Mouse (Mus musculus) large intestine, adult 2 months (tissue): Measurements from ENCODE around the gene Sft2d2. TPM values are rescaled to one million over a fixed set of nuclear protein-coding genes. Genes with fewer than 3 reads are reported as not detected.

Experiments used
- DNase-seq: peaks from one replicate; pipeline ENCODE4 v3.0.0-alpha.2; 2012; ENCODE audit warnings: low read depth, low spot score
- WGBS: fragments of 180-500 bp; shearing (Covaris S2); methylation state at CpG from one replicate; pipeline ENCODE4 v1.1.7; 2018; 5-methylcytosine and 5-hydroxymethylcytosine counted together
- polyA plus RNA-seq: library from polyadenylated mRNA; depleted of rRNA; stranded (reverse); fragments of >200 nt; gene quantifications from 2 replicates; pipeline ENCODE4 v1.2.3, GENCODE M21; 2012; rRNA removed

Gene Sft2d2
- polyA plus RNA-seq, 1 experiment = 60.7 TPM

GRCm38 (mm10) chr1:165151216-165151615 lies 43.0 kb downstream of the Sft2d2 start:
- DNase-seq = no peak
- WGBS = 19% methylated on average over 8 of the region's 8 CpGs

GRCm38 (mm10) chr1:165142343-165142916 lies 51.8 kb downstream of the Sft2d2 start:
- DNase-seq = no peak

GRCm38 (mm10) chr1:165140227-165140626 lies 54.0 kb downstream of the Sft2d2 start:
- WGBS = 76% methylated on average over 3 of the region's 3 CpGs
- no peak for DNase-seq

More at GRCm38 (mm10) chr1:165142343-165142916, 51.8 kb downstream of the Sft2d2 start:
- 58% methylated on average over 12 of the region's 12 CpGs for whole genome bisulfite sequencing

GRCm38 (mm10) chr1:165133858-165134257 lies 60.4 kb downstream of the Sft2d2 start:
- WGBS = 54% methylated on average over 2 of the region's 2 CpGs
- no peak for DNase-seq

DNA sequence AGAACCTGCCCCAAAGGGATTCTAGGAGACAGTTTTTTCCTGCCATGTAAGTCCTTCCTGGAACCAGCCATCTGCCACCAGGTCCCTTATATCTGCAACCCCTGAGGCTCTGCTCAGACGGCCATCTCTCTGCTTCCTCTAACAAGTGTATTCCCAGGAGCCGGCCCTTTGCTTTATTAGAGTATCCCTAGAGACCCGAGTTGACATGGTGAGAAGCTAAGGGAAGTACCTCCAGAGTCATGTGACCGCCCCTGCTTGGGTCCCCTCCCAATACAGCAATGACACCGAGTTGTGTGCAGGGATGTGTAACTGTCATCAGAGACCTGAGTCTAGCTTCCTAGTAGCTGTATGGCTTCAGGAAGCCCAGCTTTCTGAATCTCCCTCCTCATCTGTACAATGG lies 61.0 kb downstream of the Sft2d2 start:
- WGBS = 68% methylated on average over 5 of the region's 5 CpGs
- DNase-seq = no peak

GRCm38 (mm10) chr1:165132187-165132877 lies 61.9 kb downstream of the Sft2d2 start:
- WGBS = 64% methylated on average over 14 of the region's 14 CpGs
- peak; percentile 42 for DNase-seq

GRCm38 (mm10) chr1:165129573-165129972 lies 64.7 kb downstream of the Sft2d2 start:
- WGBS = 73% methylated on average over 5 of the region's 5 CpGs
- no peak for DNase-seq

Other genes starting within 250 kb of the Sft2d2 start
- 0.16 TPM in 1 of 2 replicates, not detected in the other for gene Tbx19, start 33.7 kb downstream of the Sft2d2 start, polyA plus RNA-seq
- 12.0 and 18.9 TPM in 2 replicates for gene Tiprl, start 42.6 kb upstream of the Sft2d2 start, polyA plus RNA-seq
- gene Gpr161, start 101.4 kb upstream of the Sft2d2 start, polyA plus RNA-seq = 1.2 and 2.6 TPM in 2 replicates